30 mouse cellular contexts compared by ENCODE assay signal in the genomic region with DNA sequence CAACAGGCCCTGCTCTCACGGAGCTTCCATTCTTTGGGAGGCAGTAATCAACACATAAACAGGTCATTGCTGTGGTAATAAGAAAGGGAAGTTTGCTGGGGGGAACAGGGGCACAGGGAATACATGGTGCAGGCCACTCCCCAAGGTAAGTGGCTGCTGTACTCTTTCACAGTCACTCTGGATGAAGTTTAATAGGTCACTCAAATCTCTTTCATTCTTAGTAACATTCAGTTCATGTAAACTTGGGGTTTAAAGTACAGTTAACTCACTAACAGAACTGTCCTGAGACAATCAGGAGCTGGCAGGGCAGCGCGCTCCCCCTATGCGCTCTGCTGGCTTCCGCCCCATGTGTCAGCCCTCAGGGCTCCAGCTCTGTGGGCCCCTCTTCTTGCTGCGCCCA.
DNase-seq lines count a peak whose midpoint lies in the region; ATAC-seq and TF ChIP-seq lines count a peak whose summit lies in the region.
"Had no signal": no experiment of that assay in that cellular context is flagged by ENCODE, and none has a peak within 500 bp of the region (broad histone marks: within the 10 kb centered on the region; RNA-seq: fewer than 3 reads in every experiment).

No protein-coding gene starts in this region.

- 82% methylated on average over 6 of the region's 6 CpGs for WGBS in kidney, embryonic 15.5 days
- WGBS in liver, adult 2 months = 58% methylated on average over 6 of the region's 6 CpGs
- 85% methylated on average over 6 of the region's 6 CpGs for WGBS in liver, embryonic 12.5 days (ENCODE audit: insufficient replicate concordance)
- 81% methylated on average over 6 of the region's 6 CpGs for WGBS in lung, adult 2 months

- no peaks in the 10 kb centered on the region for H3K4me1 ChIP-seq in kidney, embryonic 15.5 days
- peaks cover 20% of the 10 kb centered on the region for H3K4me1 ChIP-seq in liver, adult 2 months (ENCODE audit: control insufficient read depth, insufficient read depth, low read length)
- no peaks in the 10 kb centered on the region for H3K4me1 ChIP-seq in liver, embryonic 12.5 days
- no peaks in the 10 kb centered on the region for H3K4me1 ChIP-seq in lung, adult 2 months (ENCODE audit: control insufficient read depth, insufficient read depth, low read length)
- H3K4me1 ChIP-seq: embryonic facial prominence, embryonic 10.5 days; forebrain, embryonic 12.5 days; forebrain, embryonic 15.5 days; hindbrain, embryonic 10.5 days had no signal

- no peak overlapping the region for H3K9ac ChIP-seq in kidney, embryonic 15.5 days
- H3K9ac ChIP-seq in liver, adult 2 months (ENCODE audit: low read depth, low read length) = no peak overlapping the region
- H3K9ac ChIP-seq in liver, embryonic 12.5 days = no peak overlapping the region
- H3K9ac ChIP-seq: embryonic facial prominence, embryonic 13.5 days; forebrain, embryonic 12.5 days; forebrain, embryonic 15.5 days; heart, embryonic 15.5 days; hindbrain, embryonic 13.5 days had no signal

- no peaks in the 10 kb centered on the region for H3K79me2 ChIP-seq in liver, adult 2 months (ENCODE audit: control insufficient read depth, insufficient read depth, low read length)

- H3K36me3 ChIP-seq in kidney, embryonic 15.5 days = 0 out of 2 replicates have a peak, but pooled peaks cover 3% of the 10 kb centered on the region
- H3K36me3 ChIP-seq in liver, adult 2 months (ENCODE audit: control insufficient read depth, insufficient read depth, low read length) = no peaks in the 10 kb centered on the region
- H3K36me3 ChIP-seq in liver, embryonic 12.5 days = peaks cover 16% of the 10 kb centered on the region; the same call in 1 of the 2 replicates
- H3K36me3 ChIP-seq: forebrain, embryonic 15.5 days; heart, embryonic 15.5 days; hindbrain, embryonic 13.5 days had no signal

- H3K27ac ChIP-seq in gastrocnemius, adult 2 months = peak overlapping the region; percentile 63
- no peak overlapping the region for H3K27ac ChIP-seq in kidney, embryonic 15.5 days
- H3K27ac ChIP-seq in liver, adult 2 months (replicated peaks; ENCODE audit: insufficient read depth, low read depth, low read length) = 0 out of 2 replicates have a peak overlapping the region, but pooled peaks have one; percentile 15
- no peak overlapping the region for H3K27ac ChIP-seq in liver, embryonic 12.5 days
- H3K27ac ChIP-seq: embryonic facial prominence, embryonic 10.5 days; embryonic facial prominence, embryonic 13.5 days; forebrain, embryonic 12.5 days; forebrain, embryonic 15.5 days; heart, adult 2 months; heart, embryonic 15.5 days; hindbrain, embryonic 10.5 days; hindbrain, embryonic 13.5 days had no signal

- no peak for DNase-seq in gastrocnemius, adult 2 months
- no peak for DNase-seq in gastrocnemius, postnatal 14 days
- DNase-seq in kidney, adult 18-20 months = peak; percentile 18
- DNase-seq in liver, adult 2 months (ENCODE audit: extremely low read depth, low read depth, low spot score) = peak; percentile 54
- DNase-seq in kidney, postnatal 14 days = peak; percentile 21
- DNase-seq in lung, adult 2 months = no peak
- DNase-seq: adrenal gland, adult 8-10 months; adrenal gland, postnatal 25 days; cerebellum, adult 11-12 months; cerebellum, adult 8-10 months; cerebellum, postnatal 10 days; cerebellum, postnatal 36 days; embryo, embryonic 11 days; gastrocnemius, postnatal 36 days; heart, adult 2 months; heart, postnatal 10 days; heart, postnatal 36 days had no signal

- no peaks in the 10 kb centered on the region for H3K27me3 ChIP-seq in kidney, embryonic 15.5 days
- H3K27me3 ChIP-seq in liver, adult 2 months (ENCODE audit: control insufficient read depth, insufficient read depth, low read length) = no peaks in the 10 kb centered on the region
- H3K27me3 ChIP-seq in liver, embryonic 12.5 days (replicated peaks) = no peaks in the 10 kb centered on the region
- H3K27me3 ChIP-seq: embryonic facial prominence, embryonic 13.5 days; forebrain, embryonic 12.5 days; forebrain, embryonic 15.5 days; heart, embryonic 15.5 days; hindbrain, embryonic 13.5 days had no signal

- H3K9me3 ChIP-seq in kidney, embryonic 15.5 days (replicated peaks) = no peaks in the 10 kb centered on the region
- H3K9me3 ChIP-seq in liver, embryonic 12.5 days (replicated peaks) = no peaks in the 10 kb centered on the region
- H3K9me3 ChIP-seq: embryonic facial prominence, embryonic 10.5 days; embryonic facial prominence, embryonic 13.5 days; forebrain, embryonic 12.5 days; forebrain, embryonic 15.5 days; heart, embryonic 15.5 days; hindbrain, embryonic 10.5 days; hindbrain, embryonic 13.5 days had no signal

- ATAC-seq in kidney, embryonic 15.5 days (replicated peaks; ENCODE audit: low FRiP score) = no peak
- no peak for ATAC-seq in liver, embryonic 12.5 days
- ATAC-seq: activated CD4-positive, CD25-positive, alpha-beta regulatory T cell, adult 4 months; forebrain, embryonic 15.5 days; hindbrain, embryonic 16.5 days had no signal

- TF ChIP-seq POLR2A in liver, adult 2 months (IDR thresholded peaks at IDR 0.05; ENCODE audit: extremely low read depth, insufficient read depth, low read length) = no peak
- no peak for TF ChIP-seq POLR2A in lung, adult 2 months (IDR thresholded peaks at IDR 0.05; ENCODE audit: borderline replicate concordance, extremely low read depth, low read depth, low read length)

- H3K4me3 ChIP-seq in gastrocnemius, adult 2 months = no peak overlapping the region
- no peak overlapping the region for H3K4me3 ChIP-seq in kidney, embryonic 15.5 days (replicated peaks)
- no peak overlapping the region for H3K4me3 ChIP-seq in liver, adult 2 months (ENCODE audit: insufficient read depth, low read depth, low read length)
- H3K4me3 ChIP-seq in liver, embryonic 12.5 days = no peak overlapping the region
- no peak overlapping the region for H3K4me3 ChIP-seq in lung, adult 2 months (replicated peaks; ENCODE audit: extremely low read depth, low read depth, low read length)
- H3K4me3 ChIP-seq: embryonic facial prominence, embryonic 10.5 days; embryonic facial prominence, embryonic 13.5 days; erythroblast, embryonic 14.5 days; forebrain, embryonic 12.5 days; forebrain, embryonic 15.5 days; heart, adult 2 months; heart, embryonic 15.5 days; hindbrain, embryonic 10.5 days; hindbrain, embryonic 13.5 days had no signal

- no peak for TF ChIP-seq CTCF in gastrocnemius, adult 2 months (IDR thresholded peaks at IDR 0.05)
- TF ChIP-seq CTCF in liver, adult 2 months (IDR thresholded peaks at IDR 0.05; ENCODE audit: low read depth, low read length) = no peak
- no peak for TF ChIP-seq CTCF in lung, adult 2 months (IDR thresholded peaks at IDR 0.05; ENCODE audit: insufficient read depth, low read length)

- intact Hi-C loops in gastrocnemius, adult 2 months (cut with DNase I) = no loop called here
- intact Hi-C loops in gastrocnemius, postnatal 14 days (cut with DNase I; ENCODE audit: low total_unique reads) = no loop called here

- H3K4me2 ChIP-seq in kidney, embryonic 15.5 days = no peak overlapping the region
- no peak overlapping the region for H3K4me2 ChIP-seq in liver, embryonic 12.5 days
- H3K4me2 ChIP-seq: embryonic facial prominence, embryonic 13.5 days; forebrain, embryonic 12.5 days; forebrain, embryonic 15.5 days; heart, embryonic 11.5 days; heart, embryonic 15.5 days; hindbrain, embryonic 13.5 days had no signal

Comparison
In these comparisons a context has a peak if more than half of its experiments do, and no peak if none do; other contexts are left out.
1. H3K27ac ChIP-seq: peak in gastrocnemius, adult 2 months (single experiment) and liver, adult 2 months (single experiment); none in kidney, embryonic 15.5 days (single experiment) and liver, embryonic 12.5 days (single experiment).
2. DNase-seq: peak in kidney, adult 18-20 months (single experiment), liver, adult 2 months (single experiment) and kidney, postnatal 14 days (single experiment); none in gastrocnemius, adult 2 months (single experiment), gastrocnemius, postnatal 14 days (single experiment) and lung, adult 2 months (single experiment).